Mouse (Mus musculus) brain, adult 2 months (tissue): ENCODE data around the gene Usp30.

ENCODE experiments used
- DNase-seq: peaks from one replicate; pipeline ENCODE4 v3.0.0; 2011; ENCODE audit warnings: low read depth, low spot score

Gene Usp30

GRCm38 (mm10) chr5:114155168-114155933, 90.1 kb downstream of the Usp30 start:
- DNase-seq = no peak

GRCm38 (mm10) chr5:114157236-114157635, 92.0 kb downstream of the Usp30 start:
- DNase-seq = no peak

GRCm38 (mm10) chr5:114161424-114161823, 96.2 kb downstream of the Usp30 start:
- DNase-seq = no peak

GRCm38 (mm10) chr5:114162106-114162815, 97.0 kb downstream of the Usp30 start:
- peak; percentile 54 for DNase-seq

- DNase-seq = peak; percentile 75
These were observed 97.9 kb downstream of the Usp30 start for GRCm38 (mm10) chr5:114163117-114163696.

GRCm38 (mm10) chr5:114170345-114170744, 105.1 kb downstream of the Usp30 start:
- no peak for DNase-seq

GRCm38 (mm10) chr5:114172936-114173335, 107.7 kb downstream of the Usp30 start:
- DNase-seq = peak; percentile 27

- DNase-seq = no peak
These were observed 108.2 kb downstream of the Usp30 start for GRCm38 (mm10) chr5:114173458-114173857.

GRCm38 (mm10) chr5:114173877-114174581, 108.8 kb downstream of the Usp30 start:
- no peak for DNase-seq
